Mouse (Mus musculus): ENCODE measurements at regions not wholly inside any gene's neighbourhood (a gene's known extent, or its start where the extent isn't known, plus 50 kb on each side); places are given as distances from the start of the nearest gene placed in this dataset.

DNA sequence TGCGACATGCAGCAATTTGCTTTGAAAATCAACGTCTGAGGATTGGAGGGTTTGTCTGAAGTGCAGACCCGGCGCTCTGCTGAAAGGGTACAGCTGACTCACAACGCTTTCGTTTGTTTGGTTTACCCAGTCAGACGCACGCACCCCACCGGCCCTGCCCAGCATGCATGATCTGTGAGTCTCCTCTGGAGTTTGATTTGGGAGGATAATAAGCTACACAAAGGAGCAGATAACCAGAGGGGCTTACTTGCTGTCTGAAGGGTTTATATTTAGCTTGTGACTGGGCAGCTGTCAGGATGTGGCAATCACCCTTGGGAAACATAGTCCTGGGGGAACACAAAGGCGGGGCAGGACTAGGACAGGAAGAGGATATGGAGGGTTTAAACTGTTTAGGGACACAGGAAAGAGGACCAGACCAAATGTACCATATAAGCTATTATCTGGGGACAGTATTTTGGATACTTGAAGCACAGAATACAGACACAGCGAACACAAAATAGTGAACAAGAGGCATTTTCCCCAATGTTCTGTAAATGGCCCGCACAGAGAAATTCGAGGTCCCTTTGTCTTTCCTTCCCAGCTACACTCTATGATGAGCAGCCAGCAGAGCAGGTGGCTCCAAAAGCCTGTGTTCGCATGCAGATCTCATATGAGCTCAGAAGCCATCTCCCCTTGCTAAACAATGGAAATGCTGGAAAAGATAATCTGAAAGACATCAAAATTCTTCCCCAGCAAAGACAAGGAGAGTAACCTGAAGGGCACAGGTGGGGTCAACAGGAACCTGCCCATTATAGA lies 81.1 kb downstream of the Pttg1 start:
- no peak for TF ChIP-seq EP300 (IDR thresholded peaks at IDR 0.05; ENCODE audit: low read depth)
- no peak for TF ChIP-seq CTCF (IDR thresholded peaks at IDR 0.05; ENCODE audit: low read depth)

All from heart, postnatal 0 days (tissue).